Mouse (Mus musculus) forebrain, embryonic 10.5 days (tissue): ENCODE results near the gene Snf8. TPM values are rescaled to one million over a fixed set of nuclear protein-coding genes. Genes with fewer than 3 reads are reported as not detected.

Source experiments
- DNase-seq: peaks from one replicate; pipeline ENCODE4 v3.0.0-alpha.2; 2017; ENCODE audit warnings: low spot score; ENCODE audit errors: extremely low spot score
- H3K27ac ChIP-seq: fragments of 300-500 bp; sonication (generic); 2 replicates; pipeline ENCODE4 v1.5.1; 2016; ENCODE audit warnings: mild to moderate bottlenecking
- H3K27me3 ChIP-seq: fragments of 300-500 bp; sonication (generic); 2 replicates; pipeline ENCODE4 v1.6.1; 2016; ENCODE audit warnings: mild to moderate bottlenecking; ENCODE audit not compliant: poor library complexity, severe bottlenecking
- H3K36me3 ChIP-seq: fragments of 300-500 bp; sonication (generic); replicated peaks from 2 replicates; pipeline ENCODE4 v1.6.1; 2016; ENCODE audit warnings: mild to moderate bottlenecking, moderate library complexity
- H3K4me1 ChIP-seq: fragments of 300-500 bp; sonication (generic); 2 replicates; pipeline ENCODE4 v1.6.1; 2016
- H3K4me3 ChIP-seq: fragments of 300-500 bp; sonication (generic); 2 replicates; pipeline ENCODE4 v1.5.1; 2016; ENCODE audit warnings: mild to moderate bottlenecking, moderate library complexity
- H3K9me3 ChIP-seq: fragments of 300-500 bp; sonication (generic); 2 replicates; pipeline ENCODE4 v1.6.1; 2016; ENCODE audit warnings: mild to moderate bottlenecking, moderate library complexity
- WGBS: fragments of 180-500 bp; shearing (Covaris S2); methylation state at CpG from one replicate; pipeline ENCODE4 v1.1.7; 2016; 5-methylcytosine and 5-hydroxymethylcytosine counted together
- polyA plus RNA-seq: library from polyadenylated mRNA; unstranded; fragments of >200 nt; fragmentation: Nextera tagmentation; extraction: Ambion mirVana; gene quantifications from 2 replicates; pipeline ENCODE4 v1.2.1, GENCODE M21; 2016

The Snf8 gene
- 107 and 109 TPM in 2 replicates for polyA plus RNA-seq

- peak; percentile 94 for DNase-seq
- Histone ChIP-seq H3K36me3 (peaks cover 23% of the 10 kb centered on the region), H3K4me3 (peak within 1 kb of the TSS; percentile 86), H3K4me1 (peaks cover 21% of the 10 kb centered on the region), H3K9me3 (no peaks in the 10 kb centered on the region), H3K27ac (peak within 1 kb of the TSS; percentile 88), H3K27me3 (peaks cover under 1% of the 10 kb centered on the region; the same call in 1 of the 2 replicates)
- under 1% methylated on average over 29 of the region's 29 CpGs for WGBS
These were observed at the start of gene Snf8 for GRCm38 (mm10) chr11:96034596-96035052. TSS of gene Snf8 (plus strand) at chr11:96034885.

DNA sequence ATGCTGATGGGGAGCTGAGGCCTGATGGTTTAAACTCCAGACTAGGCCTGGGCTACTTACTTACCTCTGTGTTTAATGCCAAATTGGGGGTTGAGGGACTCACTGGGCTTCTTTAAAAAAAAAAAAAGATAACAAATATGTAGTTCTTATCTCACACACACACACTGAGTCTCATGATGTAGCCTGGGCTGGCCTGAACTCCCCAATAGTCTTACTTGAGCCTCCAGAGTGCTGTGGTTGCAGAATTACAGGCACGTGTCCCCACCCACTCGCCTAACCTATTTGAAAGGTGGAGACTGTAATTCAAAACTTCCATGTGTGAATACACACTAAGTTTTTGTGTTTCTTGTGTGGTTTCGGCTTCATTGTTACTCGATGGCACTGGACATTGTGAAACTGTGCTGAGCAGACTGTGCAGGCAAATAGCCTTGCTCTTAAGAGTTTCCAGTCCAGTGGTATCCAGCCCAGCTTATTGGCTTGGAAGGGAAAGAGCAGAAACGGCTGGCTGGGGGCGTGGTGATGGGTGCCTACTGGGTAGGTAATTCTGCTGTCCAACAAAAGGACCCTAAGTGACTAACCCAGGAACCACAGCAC, 46.7 kb upstream of the Snf8 start:
- Histone ChIP-seq H3K27ac (peak overlapping the region; percentile 70), H3K36me3 (peaks cover 59% of the 10 kb centered on the region), H3K9me3 (no peaks in the 10 kb centered on the region), H3K4me3 (no peak overlapping the region), H3K27me3 (no peaks in the 10 kb centered on the region), H3K4me1 (peaks cover 84% of the 10 kb centered on the region)
- WGBS, result 79% methylated on average over 6 of the region's 6 CpGs
- no peak for DNase-seq

- 83% methylated on average over 9 of the region's 9 CpGs for WGBS
- Histone ChIP-seq H3K4me1 (peaks cover 84% of the 10 kb centered on the region), H3K27ac (peak overlapping the region; percentile 70), H3K27me3 (no peaks in the 10 kb centered on the region), H3K36me3 (peaks cover 63% of the 10 kb centered on the region), H3K9me3 (no peaks in the 10 kb centered on the region), H3K4me3 (0 out of 2 replicates have a peak overlapping the region, but pooled peaks have one; percentile 10)
- no peak for DNase-seq
These were observed 46.2 kb upstream of the Snf8 start for GRCm38 (mm10) chr11:95988533-95988932.

- H3K27ac ChIP-seq, result peak overlapping the region; percentile 98
- peaks cover 69% of the 10 kb centered on the region for H3K36me3 ChIP-seq
- H3K4me1 ChIP-seq, result peaks cover 82% of the 10 kb centered on the region
- no peaks in the 10 kb centered on the region for H3K27me3 ChIP-seq
- 25% methylated on average over 8 of the region's 8 CpGs for WGBS
- H3K4me3 ChIP-seq, result peak overlapping the region; percentile 63
- peaks cover 9% of the 10 kb centered on the region; the same call in 1 of the 2 replicates for H3K9me3 ChIP-seq
- no peak for DNase-seq
These were observed 44.8 kb upstream of the Snf8 start for GRCm38 (mm10) chr11:95989864-95990263.

GRCm38 (mm10) chr11:95990431-95990830, 44.3 kb upstream of the Snf8 start:
- 20% methylated on average over 4 of the region's 4 CpGs for WGBS
- DNase-seq, result no peak
- Histone ChIP-seq H3K27ac (peak overlapping the region; percentile 98), H3K27me3 (no peaks in the 10 kb centered on the region), H3K4me3 (peak overlapping the region; percentile 63), H3K36me3 (peaks cover 69% of the 10 kb centered on the region), H3K9me3 (peaks cover 13% of the 10 kb centered on the region; the same call in 1 of the 2 replicates), H3K4me1 (peaks cover 82% of the 10 kb centered on the region)

DNA sequence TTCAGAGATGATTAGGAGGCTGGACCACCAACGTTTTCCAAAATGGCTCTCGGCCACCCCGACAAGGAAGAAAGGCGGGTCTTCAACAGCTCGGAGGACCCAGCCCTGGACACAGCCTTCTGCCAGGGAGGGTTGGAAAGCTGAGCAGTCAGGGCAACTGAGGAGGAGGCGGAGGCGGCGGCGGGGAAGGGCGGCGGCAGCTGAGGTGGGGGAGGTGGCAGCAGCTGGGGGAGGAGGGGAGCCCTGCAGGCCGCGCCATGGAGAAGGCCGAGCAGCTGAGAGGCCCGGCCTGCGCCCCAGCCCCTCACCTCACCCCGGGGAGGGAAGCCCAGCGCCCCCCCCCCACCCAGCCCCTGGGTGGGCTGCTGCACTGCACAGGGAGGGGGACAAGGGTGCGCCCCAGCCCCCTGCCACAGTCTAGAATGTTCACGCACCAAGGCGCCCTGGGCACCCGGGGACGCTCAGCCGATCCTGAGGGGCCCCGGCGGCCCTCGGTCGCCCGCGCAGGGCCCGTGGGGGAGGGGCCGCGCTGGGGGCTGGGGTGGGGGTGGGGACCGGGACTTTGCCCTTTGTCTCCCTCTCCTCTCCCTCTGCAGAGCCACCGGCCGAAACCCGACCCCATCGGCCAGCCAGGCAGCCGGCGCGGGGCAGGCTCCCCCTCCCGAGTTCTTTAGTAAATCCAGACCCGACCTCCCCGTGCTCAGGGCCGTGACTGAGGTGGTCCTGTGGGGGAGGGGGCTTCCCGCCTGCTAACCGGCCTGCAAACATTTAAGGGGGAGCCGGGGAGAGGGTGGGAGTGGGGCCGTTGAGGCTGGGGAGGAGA, 43.6 kb upstream of the Snf8 start:
- peaks cover 75% of the 10 kb centered on the region for H3K4me1 ChIP-seq

GRCm38 (mm10) chr11:95994151-95994550, 40.5 kb upstream of the Snf8 start:
- DNase-seq, result no peak
- peaks cover 62% of the 10 kb centered on the region for H3K4me1 ChIP-seq
- no peak overlapping the region for H3K27ac ChIP-seq
- no peaks in the 10 kb centered on the region for H3K27me3 ChIP-seq
- H3K9me3 ChIP-seq, result peaks cover 19% of the 10 kb centered on the region; the same call in 1 of the 2 replicates
- peaks cover 69% of the 10 kb centered on the region for H3K36me3 ChIP-seq
- H3K4me3 ChIP-seq, result peak overlapping the region; percentile 10
- WGBS, result 94% methylated on average over 8 of the region's 8 CpGs

More for the DNA sequence above, 43.6 kb upstream of the Snf8 start:
- Histone ChIP-seq H3K36me3 (peaks cover 69% of the 10 kb centered on the region), H3K27me3 (no peaks in the 10 kb centered on the region), H3K27ac (peak overlapping the region; percentile 98), H3K4me3 (peak overlapping the region; percentile 63), H3K9me3 (peaks cover 19% of the 10 kb centered on the region; the same call in 1 of the 2 replicates)
- peak; percentile 94 for DNase-seq
- WGBS, result under 1% methylated on average over 27 of the region's 49 CpGs

GRCm38 (mm10) chr11:96003100-96003900, 31.4 kb upstream of the Snf8 start:
- H3K4me1 ChIP-seq, result peaks cover 69% of the 10 kb centered on the region
- H3K9me3 ChIP-seq, result no peaks in the 10 kb centered on the region
- H3K36me3 ChIP-seq, result peaks cover 44% of the 10 kb centered on the region
- peak overlapping the region; percentile 100 for H3K27ac ChIP-seq
- H3K4me3 ChIP-seq, result peak overlapping the region; percentile 100
- WGBS, result 2% methylated on average over 12 of the region's 12 CpGs
- H3K27me3 ChIP-seq, result no peaks in the 10 kb centered on the region
- DNase-seq, result peak; percentile 41

DNA sequence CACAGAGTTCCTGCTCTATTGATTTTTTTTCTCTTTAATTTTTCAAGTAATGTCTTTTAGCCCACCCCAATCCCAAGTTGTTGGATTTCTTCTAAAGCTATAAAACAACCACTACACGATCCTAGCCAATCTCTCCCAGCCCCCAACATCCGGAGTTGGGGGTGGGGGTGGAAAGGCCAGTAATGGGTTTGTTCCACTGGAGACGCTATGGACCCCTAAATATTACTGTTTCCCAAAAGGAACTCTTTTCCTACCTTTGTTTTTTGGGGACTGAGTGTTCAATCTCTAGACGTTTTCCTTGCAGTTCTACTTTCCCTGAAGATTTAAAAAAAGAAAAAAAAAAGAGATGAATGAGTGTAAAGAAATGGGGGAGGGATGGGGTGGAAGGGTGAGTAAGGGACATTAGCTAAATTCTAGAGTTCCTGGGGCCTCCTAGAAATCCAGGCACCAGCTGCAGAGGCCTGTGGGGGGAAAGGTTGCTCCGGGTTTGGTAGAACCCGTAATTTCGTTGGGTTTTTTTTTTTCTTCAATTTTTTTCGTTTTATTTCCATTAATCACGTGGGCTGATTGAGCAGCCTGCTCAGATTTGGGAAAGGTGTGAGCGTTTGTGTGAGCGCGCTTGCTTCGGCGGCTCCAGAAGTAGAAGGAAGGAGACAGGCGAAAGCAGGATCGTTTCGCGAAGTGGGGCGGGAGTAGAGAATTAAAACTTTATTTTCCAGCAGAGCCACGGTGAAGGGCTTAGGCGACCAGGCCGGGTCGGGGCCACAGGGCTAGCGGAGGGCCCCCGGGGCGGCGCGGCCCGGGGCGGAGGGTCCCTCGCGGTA, 30.5 kb upstream of the Snf8 start:
- H3K9me3 ChIP-seq, result no peaks in the 10 kb centered on the region
- H3K27me3 ChIP-seq, result no peaks in the 10 kb centered on the region
- H3K27ac ChIP-seq, result peak overlapping the region; percentile 100
- peaks cover 37% of the 10 kb centered on the region for H3K36me3 ChIP-seq
- WGBS, result under 1% methylated on average over 32 of the region's 32 CpGs
- H3K4me1 ChIP-seq, result peaks cover 72% of the 10 kb centered on the region
- peak overlapping the region; percentile 100 for H3K4me3 ChIP-seq
- DNase-seq, result no peak

DNA sequence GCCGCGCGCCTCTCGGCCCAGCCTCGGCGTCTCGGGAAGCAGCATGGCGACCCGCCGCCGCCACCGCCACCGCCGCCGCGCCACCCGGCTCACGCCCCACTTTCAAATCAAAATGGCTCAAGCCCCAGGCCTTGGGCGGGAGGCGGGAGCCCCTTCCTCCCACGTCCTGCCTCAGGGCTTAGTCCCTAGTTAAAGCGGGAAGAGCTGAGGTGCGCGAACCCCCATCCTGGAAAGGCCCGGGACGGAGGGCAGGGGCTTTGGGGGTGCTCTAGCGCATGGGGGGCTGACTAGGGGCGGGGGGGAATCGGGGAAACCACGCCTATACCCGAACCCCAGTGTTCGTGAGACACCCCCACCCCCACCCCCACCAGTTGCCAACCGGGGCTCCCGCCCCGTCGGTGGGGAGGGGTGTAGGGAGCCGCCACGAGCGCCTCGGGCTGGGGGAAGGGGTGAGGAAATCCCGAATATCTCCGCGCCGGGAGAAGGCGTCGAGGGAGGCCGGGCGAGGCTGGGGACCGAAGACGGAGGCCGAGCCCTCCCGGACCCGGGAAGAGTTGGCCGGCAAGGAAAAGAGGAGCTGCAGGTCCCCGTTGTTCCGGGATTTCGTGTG, 29.8 kb upstream of the Snf8 start:
- peaks cover 69% of the 10 kb centered on the region for H3K4me1 ChIP-seq
- peak; percentile 57 for DNase-seq
- under 1% methylated on average over 57 of the region's 57 CpGs for WGBS
- no peaks in the 10 kb centered on the region for H3K27me3 ChIP-seq
- H3K36me3 ChIP-seq, result peaks cover 30% of the 10 kb centered on the region
- H3K9me3 ChIP-seq, result no peaks in the 10 kb centered on the region
- H3K4me3 ChIP-seq, result peak overlapping the region; percentile 100
- H3K27ac ChIP-seq, result peak overlapping the region; percentile 100

GRCm38 (mm10) chr11:96005403-96006271, 29.0 kb upstream of the Snf8 start, which contains the start of gene Igf2bp1:
TSS of gene Igf2bp1 (minus strand) at chr11:96005940.
- DNase-seq, result peak; percentile 86
- Histone ChIP-seq H3K9me3 (no peaks in the 10 kb centered on the region), H3K4me1 (peaks cover 66% of the 10 kb centered on the region), H3K4me3 (peak within 1 kb of the TSS; percentile 100), H3K36me3 (peaks cover 22% of the 10 kb centered on the region), H3K27ac (peak within 1 kb of the TSS; percentile 100), H3K27me3 (no peaks in the 10 kb centered on the region)
- WGBS, result under 1% methylated on average over 67 of the region's 74 CpGs
